ENCODE assay signal across 13 mouse cellular contexts in the genomic region with DNA sequence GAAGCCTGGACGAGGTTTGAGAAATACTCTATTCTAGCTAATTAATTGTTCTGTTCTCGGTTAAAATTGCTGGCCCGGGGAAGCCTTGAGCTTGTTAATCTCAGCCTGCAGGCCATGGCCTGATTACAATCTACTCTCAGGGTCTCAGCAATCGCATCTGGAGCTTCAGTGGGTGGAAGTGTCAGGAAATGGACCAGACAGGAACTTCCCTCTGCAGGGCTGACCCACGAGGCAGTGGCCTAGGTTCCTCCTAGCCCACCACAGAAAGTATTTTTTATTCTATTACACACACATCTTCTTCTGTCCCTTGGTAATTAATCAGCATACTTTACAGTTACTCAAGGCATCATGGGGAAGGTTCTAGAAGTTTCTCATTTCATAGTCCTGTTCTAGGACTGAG.
DNase-seq lines count a peak whose midpoint lies in the region; ATAC-seq and TF ChIP-seq lines count a peak whose summit lies in the region.
"Had no signal": no experiment of that assay in that cellular context is flagged by ENCODE, and none has a peak within 500 bp of the region (broad histone marks: within the 10 kb centered on the region; RNA-seq: fewer than 3 reads in every experiment).

No protein-coding gene starts in this region.

- H3K4me2 ChIP-seq in hindbrain, embryonic 12.5 days (replicated peaks), result no peak overlapping the region
- H3K4me2 ChIP-seq in lung, embryonic 14.5 days, result no peak overlapping the region
- H3K4me2 ChIP-seq: embryonic facial prominence, embryonic 13.5 days; hindbrain, embryonic 15.5 days; stomach, embryonic 15.5 days had no signal

- no peaks in the 10 kb centered on the region for H3K36me3 ChIP-seq in hindbrain, embryonic 10.5 days
- no peaks in the 10 kb centered on the region for H3K36me3 ChIP-seq in hindbrain, embryonic 12.5 days
- H3K36me3 ChIP-seq in lung, embryonic 14.5 days (ENCODE audit: insufficient read depth), result no peaks in the 10 kb centered on the region
- H3K36me3 ChIP-seq: embryonic facial prominence, embryonic 13.5 days; hindbrain, embryonic 15.5 days; midbrain, embryonic 10.5 days; stomach, embryonic 15.5 days had no signal

- DNase-seq in hindbrain, embryonic 10.5 days (ENCODE audit: low spot score), result no peak
- no peak for DNase-seq in lung, embryonic 14.5 days
- DNase-seq in lung, postnatal 25 days (ENCODE audit: low spot score), result no peak
- peak; percentile 24 for DNase-seq in forelimb bud, embryonic 11.5 days (ENCODE audit: low read depth, low spot score)
- DNase-seq: cerebellum, postnatal 10 days had no signal

- TF ChIP-seq CTCF in lung, embryonic 14.5 days (IDR thresholded peaks at IDR 0.05; ENCODE audit: low read depth), result no peak

- H3K4me1 ChIP-seq in hindbrain, embryonic 10.5 days (replicated peaks), result peaks cover 37% of the 10 kb centered on the region
- H3K4me1 ChIP-seq in hindbrain, embryonic 12.5 days, result peaks cover 20% of the 10 kb centered on the region
- peaks cover 17% of the 10 kb centered on the region for H3K4me1 ChIP-seq in lung, embryonic 14.5 days (ENCODE audit: insufficient read depth)

- 72% methylated on average over 5 of the region's 5 CpGs for WGBS in hindbrain, embryonic 10.5 days
- 69% methylated on average over 5 of the region's 5 CpGs for WGBS in hindbrain, embryonic 12.5 days
- whole genome bisulfite sequencing in lung, embryonic 14.5 days, result 22% methylated on average over 5 of the region's 5 CpGs

- 0 out of 2 replicates have a peak overlapping the region, but pooled peaks have one; percentile 12 for H3K27ac ChIP-seq in hindbrain, embryonic 10.5 days
- no peak overlapping the region for H3K27ac ChIP-seq in hindbrain, embryonic 12.5 days
- H3K27ac ChIP-seq in lung, embryonic 14.5 days (ENCODE audit: low read depth), result peak overlapping the region; percentile 75
- H3K27ac ChIP-seq: hindbrain, embryonic 15.5 days; midbrain, embryonic 10.5 days; stomach, embryonic 15.5 days had no signal

- H3K4me3 ChIP-seq in hindbrain, embryonic 10.5 days, result no peak overlapping the region
- no peak overlapping the region for H3K4me3 ChIP-seq in hindbrain, embryonic 12.5 days
- H3K4me3 ChIP-seq in lung, embryonic 14.5 days (ENCODE audit: low read depth, low read length), result no peak overlapping the region
- H3K4me3 ChIP-seq: embryonic facial prominence, embryonic 13.5 days; hindbrain, embryonic 15.5 days; midbrain, embryonic 10.5 days; stomach, embryonic 15.5 days had no signal

- no peaks in the 10 kb centered on the region for H3K9me3 ChIP-seq in hindbrain, embryonic 10.5 days
- no peaks in the 10 kb centered on the region for H3K9me3 ChIP-seq in hindbrain, embryonic 12.5 days (replicated peaks)
- H3K9me3 ChIP-seq in lung, embryonic 14.5 days (ENCODE audit: low read depth, low read length), result no peaks in the 10 kb centered on the region
- H3K9me3 ChIP-seq: embryonic facial prominence, embryonic 13.5 days; hindbrain, embryonic 15.5 days; midbrain, embryonic 10.5 days; stomach, embryonic 15.5 days had no signal

- H3K27me3 ChIP-seq in hindbrain, embryonic 10.5 days (ENCODE audit: insufficient read depth, poor library complexity, severe bottlenecking), result 0 out of 2 replicates have a peak, but pooled peaks cover 3% of the 10 kb centered on the region
- H3K27me3 ChIP-seq in hindbrain, embryonic 12.5 days, result peaks cover 3% of the 10 kb centered on the region; the same call in 1 of the 2 replicates
- no peaks in the 10 kb centered on the region for H3K27me3 ChIP-seq in lung, embryonic 14.5 days (ENCODE audit: insufficient read depth, low read length)
- H3K27me3 ChIP-seq: embryonic facial prominence, embryonic 13.5 days; hindbrain, embryonic 15.5 days; Patski; stomach, embryonic 15.5 days had no signal

- no peak overlapping the region for H3K9ac ChIP-seq in hindbrain, embryonic 12.5 days
- H3K9ac ChIP-seq in lung, embryonic 14.5 days, result no peak overlapping the region
- H3K9ac ChIP-seq: embryonic facial prominence, embryonic 13.5 days; hindbrain, embryonic 15.5 days; stomach, embryonic 15.5 days had no signal

- ATAC-seq in hindbrain, embryonic 12.5 days (ENCODE audit: low FRiP score), result no peak
- ATAC-seq in lung, embryonic 14.5 days (ENCODE audit: insufficient read depth), result no peak
- peak; percentile 74 for ATAC-seq in megakaryocyte progenitor cell, adult 5-6 weeks (replicated peaks; ENCODE audit: poor library complexity)
- no peak for ATAC-seq in erythroblast, adult 5-6 weeks (replicated peaks; ENCODE audit: low FRiP score, poor library complexity, severe bottlenecking)
- ATAC-seq: Patski had no signal
